Mouse (Mus musculus): ENCODE results near the gene Gja8. TPM values are rescaled to one million over a fixed set of nuclear protein-coding genes. Genes with fewer than 3 reads are reported as not detected.
A peak's percentile ranks its signal among the peaks of the same experiment; 100 is the strongest.

Gene Gja8
- total RNA-seq (2017), result not detected in 2 replicates

- ATAC-seq (ENCODE audit: extremely low read depth, insufficient number of reproducible peaks, low FRiP score, poor library complexity, severe bottlenecking), result no peak
Measured at GRCm38 (mm10) chr3:96925920-96926319, at the start of gene Gja8. Gja8 (minus strand) TSS chr3:96926020.

GRCm38 (mm10) chr3:96974467-96974866 lies 48.6 kb upstream of the Gja8 start:
- ATAC-seq (ENCODE audit: extremely low read depth, insufficient number of reproducible peaks, low FRiP score, poor library complexity, severe bottlenecking), result no peak

GRCm38 (mm10) chr3:96970986-96971385 lies 45.2 kb upstream of the Gja8 start:
- ATAC-seq (ENCODE audit: extremely low read depth, insufficient number of reproducible peaks, low FRiP score, poor library complexity, severe bottlenecking), result no peak

GRCm38 (mm10) chr3:96963088-96964034 lies 37.5 kb upstream of the Gja8 start:
- no peak for ATAC-seq (ENCODE audit: extremely low read depth, insufficient number of reproducible peaks, low FRiP score, poor library complexity, severe bottlenecking)

GRCm38 (mm10) chr3:96960597-96960996 lies 34.8 kb upstream of the Gja8 start:
- no peak for ATAC-seq (ENCODE audit: extremely low read depth, insufficient number of reproducible peaks, low FRiP score, poor library complexity, severe bottlenecking)

- ATAC-seq (ENCODE audit: extremely low read depth, insufficient number of reproducible peaks, low FRiP score, poor library complexity, severe bottlenecking), result no peak
Measured at GRCm38 (mm10) chr3:96953489-96954233, 27.8 kb upstream of the Gja8 start.

GRCm38 (mm10) chr3:96942706-96943105 lies 16.9 kb upstream of the Gja8 start:
- no peak for ATAC-seq (ENCODE audit: extremely low read depth, insufficient number of reproducible peaks, low FRiP score, poor library complexity, severe bottlenecking)

GRCm38 (mm10) chr3:96938738-96939137 lies 12.9 kb upstream of the Gja8 start:
- peak; percentile 41; the same call in 1 of the 2 replicates for ATAC-seq (ENCODE audit: extremely low read depth, insufficient number of reproducible peaks, low FRiP score, poor library complexity, severe bottlenecking)

GRCm38 (mm10) chr3:96937606-96938005 lies 11.8 kb upstream of the Gja8 start:
- ATAC-seq (ENCODE audit: extremely low read depth, insufficient number of reproducible peaks, low FRiP score, poor library complexity, severe bottlenecking), result no peak

- ATAC-seq (ENCODE audit: extremely low read depth, insufficient number of reproducible peaks, low FRiP score, poor library complexity, severe bottlenecking), result peak; percentile 39; the same call in 1 of the 2 replicates
Measured at GRCm38 (mm10) chr3:96936241-96936640, 10.4 kb upstream of the Gja8 start.

- ATAC-seq (ENCODE audit: extremely low read depth, insufficient number of reproducible peaks, low FRiP score, poor library complexity, severe bottlenecking), result no peak
Measured at GRCm38 (mm10) chr3:96931261-96931681, 5.5 kb upstream of the Gja8 start.

GRCm38 (mm10) chr3:96924631-96925030 lies 1.2 kb downstream of the Gja8 start:
- ATAC-seq (ENCODE audit: extremely low read depth, insufficient number of reproducible peaks, low FRiP score, poor library complexity, severe bottlenecking), result no peak

GRCm38 (mm10) chr3:96920991-96921390 lies 4.8 kb downstream of the Gja8 start:
- ATAC-seq (ENCODE audit: extremely low read depth, insufficient number of reproducible peaks, low FRiP score, poor library complexity, severe bottlenecking), result no peak

- ATAC-seq (ENCODE audit: extremely low read depth, insufficient number of reproducible peaks, low FRiP score, poor library complexity, severe bottlenecking), result no peak
Measured at GRCm38 (mm10) chr3:96905592-96905991, 20.2 kb downstream of the Gja8 start.

- peak; percentile 97 for ATAC-seq (ENCODE audit: extremely low read depth, insufficient number of reproducible peaks, low FRiP score, poor library complexity, severe bottlenecking)
Measured at GRCm38 (mm10) chr3:96904851-96905541, 20.8 kb downstream of the Gja8 start, which contains the start of gene Gpr89. Gpr89 (minus strand) TSS chr3:96905346.

GRCm38 (mm10) chr3:96904393-96904792 lies 21.4 kb downstream of the Gja8 start, which contains the start of gene Gja5:
Gja5 (plus strand) TSS chr3:96904693.
- ATAC-seq (ENCODE audit: extremely low read depth, insufficient number of reproducible peaks, low FRiP score, poor library complexity, severe bottlenecking), result no peak

GRCm38 (mm10) chr3:96902336-96902999 lies 23.4 kb downstream of the Gja8 start:
- ATAC-seq (ENCODE audit: extremely low read depth, insufficient number of reproducible peaks, low FRiP score, poor library complexity, severe bottlenecking), result no peak

GRCm38 (mm10) chr3:96883690-96884089 lies 42.1 kb downstream of the Gja8 start:
- no peak for ATAC-seq (ENCODE audit: extremely low read depth, insufficient number of reproducible peaks, low FRiP score, poor library complexity, severe bottlenecking)
